Mouse (Mus musculus) urinary bladder, postnatal 10 days (tissue): ENCODE measurements around the gene Ip6k3.

Experiments used
- DNase-seq: peaks from one replicate; pipeline ENCODE4 v3.0.0; 2022; ENCODE audit warnings: low spot score

Gene Ip6k3

DNA sequence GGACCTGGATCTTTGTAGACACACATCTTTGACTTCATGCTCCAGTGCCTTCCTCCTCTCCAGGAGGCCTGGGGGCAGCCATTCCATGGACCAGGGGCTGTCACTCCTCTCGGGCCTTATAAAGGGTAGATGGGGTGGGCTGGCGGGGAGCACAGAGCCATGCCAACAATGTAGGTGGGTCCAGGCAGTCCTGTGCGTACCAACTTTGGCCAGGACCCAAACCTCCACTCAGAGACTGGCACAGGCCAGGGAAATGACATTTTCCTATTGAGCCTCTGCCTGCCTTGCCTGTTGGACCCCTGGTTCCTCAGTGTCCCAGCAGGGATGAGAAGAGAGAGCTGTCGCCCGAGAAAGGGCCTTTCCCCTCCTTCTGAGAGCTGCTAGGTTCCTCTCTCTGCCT is 14.8 kb upstream of the Ip6k3 start:
- no peak for DNase-seq

- DNase-seq: no peak
These were observed 14.1 kb upstream of the Ip6k3 start for GRCm38 (mm10) chr17:27181666-27182065.

- DNase-seq: no peak
These were observed 12.2 kb upstream of the Ip6k3 start for GRCm38 (mm10) chr17:27179681-27180280.

DNA sequence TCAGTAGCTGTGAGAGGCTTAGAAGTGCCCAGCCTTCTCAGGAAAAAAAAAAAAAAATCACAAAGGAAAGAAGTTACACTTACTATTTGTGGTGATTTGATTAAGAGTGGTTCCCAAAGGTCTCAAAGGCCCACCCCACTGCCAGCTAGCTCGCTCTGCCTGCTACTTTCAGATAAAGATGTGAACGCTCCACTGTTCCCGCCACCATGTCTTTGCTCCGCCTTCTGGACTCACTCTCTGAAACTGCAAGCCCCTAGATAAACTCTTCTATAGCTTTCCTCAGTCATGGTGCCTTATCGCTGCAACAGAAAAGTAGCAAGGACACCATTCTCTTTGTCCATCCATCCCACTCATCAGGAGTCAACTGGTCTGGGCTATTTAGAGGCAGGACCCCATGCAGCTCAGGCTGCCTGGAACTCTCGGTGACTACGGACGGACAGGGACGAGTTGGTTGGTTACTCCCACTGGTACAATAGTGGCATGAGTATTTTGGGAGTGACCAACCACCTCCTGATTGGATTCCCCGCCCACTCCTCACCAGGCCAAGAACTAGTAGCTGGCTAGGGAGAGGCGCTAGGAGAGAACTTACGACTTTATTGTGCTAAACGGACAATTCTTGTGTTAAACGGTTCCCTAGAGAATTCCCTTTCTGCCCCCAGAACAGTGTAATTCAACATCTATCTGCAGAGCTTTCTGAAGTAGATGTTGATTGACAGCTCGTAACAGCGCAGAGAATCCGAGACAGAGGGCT is 11.0 kb upstream of the Ip6k3 start:
- no peak for DNase-seq

GRCm38 (mm10) chr17:27178019-27178418 is 10.4 kb upstream of the Ip6k3 start:
- no peak for DNase-seq

DNA sequence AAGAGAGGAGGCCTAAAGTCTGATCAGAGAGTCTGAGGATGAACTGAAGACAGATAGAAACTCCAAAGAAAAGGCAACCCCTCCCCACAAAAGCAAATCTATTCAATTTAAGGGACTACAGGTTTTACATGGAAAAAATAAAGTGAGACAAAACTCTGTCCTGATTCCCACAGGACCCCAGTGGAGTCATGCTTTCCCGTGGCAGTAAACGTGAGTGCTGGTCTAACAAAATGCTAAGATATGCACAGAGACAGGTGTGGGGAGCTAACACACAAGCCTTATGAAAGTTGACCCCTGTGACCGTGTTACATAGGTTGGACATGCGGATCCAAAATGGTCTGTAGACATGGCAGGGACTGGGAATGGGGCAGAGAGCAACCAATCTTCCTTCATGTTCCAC is 9.2 kb upstream of the Ip6k3 start:
- no peak for DNase-seq

- no peak for DNase-seq
These were observed 8.7 kb upstream of the Ip6k3 start for GRCm38 (mm10) chr17:27176287-27176686.

DNA sequence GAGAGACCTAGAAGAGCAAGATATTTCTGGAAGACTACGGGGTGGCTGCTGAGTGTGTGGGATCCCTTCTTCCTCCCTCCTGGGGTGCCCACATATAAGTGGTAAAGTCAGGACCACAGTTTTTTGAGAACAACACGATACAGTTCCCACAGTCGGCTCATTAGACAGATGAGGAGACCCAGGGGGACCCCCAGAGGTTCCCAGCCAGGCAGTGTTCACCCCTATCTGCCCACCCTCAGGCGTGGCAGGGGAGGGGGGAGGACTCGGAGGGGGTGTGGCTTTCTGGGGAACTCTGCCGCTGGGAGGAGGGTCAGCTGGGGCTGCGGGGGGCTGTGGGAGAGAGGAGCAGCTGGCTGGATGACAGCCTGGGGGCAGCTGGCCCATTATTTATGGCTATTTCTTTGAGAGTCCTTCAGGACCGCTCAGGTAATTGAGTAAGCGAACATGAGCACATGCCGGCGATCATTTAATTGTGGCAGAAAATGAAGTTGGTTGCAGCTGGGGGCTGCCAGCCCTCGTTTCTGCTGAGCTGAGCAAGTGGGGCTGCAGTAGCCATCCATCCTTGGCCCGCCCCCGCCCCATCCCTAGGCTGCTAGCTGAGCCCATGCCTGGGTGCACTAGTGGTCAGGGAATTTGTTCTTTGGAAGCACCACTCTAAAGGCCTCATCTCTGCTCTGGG is 7.7 kb upstream of the Ip6k3 start:
- DNase-seq: no peak

- DNase-seq: no peak
These were observed 6.1 kb upstream of the Ip6k3 start for GRCm38 (mm10) chr17:27173715-27174114.

- DNase-seq: no peak
These were observed 4.9 kb upstream of the Ip6k3 start for GRCm38 (mm10) chr17:27172459-27172858.

DNA sequence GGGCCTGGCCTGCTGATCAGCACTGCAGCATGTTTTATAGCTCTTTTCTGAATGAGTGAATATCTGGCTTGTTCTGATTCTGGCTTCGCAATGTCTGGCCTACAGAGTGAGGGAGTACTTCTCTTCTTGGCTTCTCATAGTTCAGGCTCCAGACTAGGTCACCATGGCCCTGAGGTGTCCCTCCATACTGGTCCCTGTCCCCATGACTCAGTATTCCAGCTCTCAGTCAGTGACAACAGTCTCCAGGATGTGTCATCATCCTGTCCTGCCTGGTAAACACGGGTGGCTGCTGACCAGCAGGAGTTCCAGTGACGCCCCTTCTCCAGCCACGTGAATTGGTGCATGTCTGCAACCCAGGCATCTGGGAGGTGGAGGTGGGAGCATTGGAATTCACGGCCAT is 3.5 kb upstream of the Ip6k3 start:
- no peak for DNase-seq

DNA sequence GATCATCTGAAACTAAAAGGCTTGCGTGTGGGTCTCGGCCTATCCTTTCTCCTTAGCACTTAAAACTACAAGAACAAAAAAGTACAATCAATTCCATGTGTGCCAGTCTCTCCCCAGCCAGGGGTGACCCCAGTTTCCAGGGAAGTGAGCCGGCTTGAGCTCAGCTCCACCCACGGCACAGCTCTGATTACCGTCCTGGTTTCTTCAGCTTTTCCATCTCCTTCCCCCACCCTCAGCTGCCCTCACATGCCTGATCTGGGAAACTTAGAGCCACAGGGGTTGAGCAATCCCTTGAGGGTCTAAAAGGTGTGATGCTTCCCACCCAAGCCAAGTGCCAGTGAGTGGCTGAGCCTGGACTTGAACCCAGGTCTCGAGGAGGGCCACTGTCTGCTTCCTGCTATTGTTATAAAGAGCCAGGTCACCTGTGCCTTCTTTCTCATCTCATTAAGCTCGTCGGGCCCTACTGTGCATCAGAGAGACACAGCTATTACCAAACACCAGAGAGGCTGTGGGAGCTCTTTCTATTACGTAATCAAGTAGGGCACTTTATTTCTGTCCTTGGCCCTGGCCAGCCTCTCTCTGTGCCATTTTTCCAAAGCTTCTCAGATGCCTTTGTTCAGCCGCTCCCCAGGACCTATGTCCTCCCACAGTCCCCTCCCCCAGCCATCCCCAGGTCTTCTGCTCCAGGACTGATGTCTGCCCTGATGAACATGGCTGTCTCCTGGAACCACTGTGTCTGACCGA is 2.5 kb upstream of the Ip6k3 start:
- DNase-seq: no peak

GRCm38 (mm10) chr17:27168569-27168968 is 974 bp upstream of the Ip6k3 start:
- DNase-seq: no peak

- no peak for DNase-seq
These were observed 694 bp downstream of the Ip6k3 start for GRCm38 (mm10) chr17:27166901-27167300.

GRCm38 (mm10) chr17:27165054-27165773 is 2.4 kb downstream of the Ip6k3 start:
- no peak for DNase-seq

DNA sequence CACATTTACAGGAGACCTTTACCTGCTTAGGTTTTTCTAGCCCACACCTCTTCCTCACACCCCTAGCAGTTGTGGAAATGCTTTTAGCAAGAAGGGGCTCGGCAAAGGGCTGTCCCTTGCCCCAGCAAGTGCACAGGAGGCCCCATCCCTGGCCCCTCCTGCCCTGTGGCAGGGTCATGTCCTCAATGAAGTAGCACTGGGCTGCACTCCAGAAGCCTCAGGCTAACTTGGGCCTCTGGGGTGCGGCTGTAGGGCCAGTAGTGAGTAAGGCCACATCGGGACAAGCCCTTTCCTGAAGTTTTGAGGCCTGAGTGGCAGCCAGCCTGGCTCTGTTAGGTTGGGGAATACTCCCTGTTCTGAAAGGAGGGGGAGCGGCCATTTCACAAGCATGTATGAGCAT is 6.7 kb downstream of the Ip6k3 start:
- DNase-seq: no peak

GRCm38 (mm10) chr17:27159169-27159568 is 8.4 kb downstream of the Ip6k3 start:
- no peak for DNase-seq

DNA sequence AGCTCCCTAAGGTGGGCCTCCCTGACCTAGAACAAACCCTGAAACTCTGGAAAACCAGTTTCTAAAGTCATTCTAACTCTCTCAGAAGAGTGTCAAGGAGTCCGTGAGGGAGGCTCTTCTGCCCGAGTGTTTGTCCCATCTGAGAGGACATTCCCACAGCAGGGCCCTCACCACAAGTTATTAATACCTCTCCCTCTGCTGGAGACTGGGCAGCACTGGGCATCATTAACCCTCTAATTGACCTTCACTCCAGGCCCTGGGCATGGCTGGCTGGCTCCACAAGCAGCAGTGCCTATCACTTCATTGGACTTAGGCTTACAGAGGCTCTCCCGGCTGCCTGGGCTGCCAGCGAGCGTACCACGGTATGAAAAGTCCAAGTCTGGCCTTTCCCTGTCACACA is 9.2 kb downstream of the Ip6k3 start:
- no peak for DNase-seq

DNA sequence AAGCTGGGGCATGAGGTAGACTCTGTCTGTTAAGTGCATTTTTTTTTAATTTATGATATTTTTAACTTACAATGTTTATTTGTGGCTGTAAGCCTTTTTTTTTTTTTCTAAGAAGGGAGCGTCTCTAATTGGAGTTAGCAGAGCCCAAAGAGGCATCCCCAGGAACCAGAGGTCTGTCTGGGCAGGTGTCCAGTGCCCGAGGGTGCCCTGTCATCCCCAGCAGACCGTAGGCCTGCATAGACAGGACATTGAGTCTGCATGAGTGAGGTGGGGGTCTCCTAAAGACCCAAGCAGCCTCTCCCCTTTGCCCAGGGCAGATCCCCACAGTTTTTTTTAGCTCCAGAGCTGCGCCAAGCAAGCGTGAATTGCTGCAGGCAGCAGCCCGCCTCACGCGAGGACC is 11.8 kb downstream of the Ip6k3 start:
- no peak for DNase-seq

DNA sequence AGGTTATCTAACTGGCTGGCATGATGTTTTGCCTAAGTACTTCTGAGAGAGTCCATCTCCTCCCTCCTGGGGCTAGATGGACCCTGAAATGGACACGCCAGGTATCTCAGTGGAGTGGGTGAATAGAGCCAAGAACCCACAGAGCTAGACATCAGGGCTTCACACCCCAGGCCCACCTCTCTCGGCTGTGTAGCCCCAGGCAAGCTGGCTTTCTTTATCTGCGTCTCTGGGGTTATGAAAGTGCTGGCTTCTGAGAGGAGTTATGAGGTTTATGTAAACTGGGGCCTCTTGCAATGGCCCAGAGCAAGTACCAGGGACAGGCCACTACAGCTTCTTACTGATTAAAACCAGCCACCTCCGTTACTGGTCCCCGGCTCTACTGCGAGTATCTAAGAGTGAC is 12.7 kb downstream of the Ip6k3 start:
- no peak for DNase-seq

GRCm38 (mm10) chr17:27154256-27154655 is 13.3 kb downstream of the Ip6k3 start:
- no peak for DNase-seq

DNA sequence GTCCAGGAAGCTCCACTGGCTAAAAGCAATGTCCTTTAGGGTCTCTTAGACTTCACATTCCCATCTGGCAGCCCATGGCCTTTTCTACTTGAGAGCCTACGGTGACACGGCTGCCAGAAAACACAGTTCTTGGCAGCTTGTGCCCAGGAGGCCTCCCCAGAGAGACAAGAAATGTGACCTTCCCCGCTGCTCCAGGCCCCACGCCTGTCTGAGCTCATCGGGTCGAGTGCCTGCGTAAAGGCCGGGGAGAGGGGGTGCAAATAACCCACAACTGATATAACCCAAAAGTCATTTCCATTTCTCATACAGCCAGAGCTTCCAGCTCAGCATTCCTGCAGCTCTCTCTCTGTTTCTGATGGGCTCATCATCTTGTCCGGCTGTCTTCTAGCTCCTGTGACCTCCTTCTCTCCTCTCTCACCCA is 13.8 kb downstream of the Ip6k3 start:
- DNase-seq: no peak
